Mouse (Mus musculus): ENCODE results near the gene Ak1. TPM values are rescaled to one million over a fixed set of nuclear protein-coding genes. Genes with fewer than 3 reads are reported as not detected.

The Ak1 gene
- total RNA-seq, 2 experiments from 2014 or later: 595 to 617 TPM

DNA sequence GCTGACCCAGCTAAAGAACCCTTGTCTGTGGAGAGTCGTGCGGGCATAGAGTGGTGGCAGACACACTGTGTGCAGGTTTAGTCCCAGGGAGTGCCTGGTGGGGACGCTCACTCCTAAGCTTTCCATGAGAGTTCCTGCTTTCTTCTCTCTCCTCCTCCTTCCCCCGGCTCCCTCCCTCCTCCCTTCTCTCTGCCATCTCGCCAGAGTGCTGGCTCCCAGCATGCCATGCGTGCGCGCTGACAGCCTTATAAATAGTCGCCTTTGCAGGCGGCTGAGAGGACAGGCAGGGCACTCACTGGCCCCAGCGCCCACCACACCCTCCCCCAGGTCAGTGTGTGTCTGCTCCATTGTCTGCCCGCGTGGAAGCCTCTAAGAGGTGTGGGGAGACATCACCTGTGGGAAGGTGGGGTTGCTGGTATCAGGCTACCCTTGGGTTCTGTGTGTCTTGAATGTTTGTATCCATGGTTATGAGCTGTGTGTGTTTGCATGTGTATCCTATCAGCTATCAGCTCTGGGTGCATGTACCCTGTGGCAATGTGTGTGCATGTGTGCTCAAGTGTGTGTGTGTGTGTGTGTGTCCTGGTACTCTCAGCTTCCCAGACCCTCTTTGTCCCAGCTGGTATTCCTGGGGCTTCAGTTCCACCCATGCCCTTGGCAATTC, 3.8 kb downstream of the Ak1 start:
- DNase-seq: peak; percentile 74 to 86
- intact Hi-C loops (cut with DNase I): no loop called here

DNA sequence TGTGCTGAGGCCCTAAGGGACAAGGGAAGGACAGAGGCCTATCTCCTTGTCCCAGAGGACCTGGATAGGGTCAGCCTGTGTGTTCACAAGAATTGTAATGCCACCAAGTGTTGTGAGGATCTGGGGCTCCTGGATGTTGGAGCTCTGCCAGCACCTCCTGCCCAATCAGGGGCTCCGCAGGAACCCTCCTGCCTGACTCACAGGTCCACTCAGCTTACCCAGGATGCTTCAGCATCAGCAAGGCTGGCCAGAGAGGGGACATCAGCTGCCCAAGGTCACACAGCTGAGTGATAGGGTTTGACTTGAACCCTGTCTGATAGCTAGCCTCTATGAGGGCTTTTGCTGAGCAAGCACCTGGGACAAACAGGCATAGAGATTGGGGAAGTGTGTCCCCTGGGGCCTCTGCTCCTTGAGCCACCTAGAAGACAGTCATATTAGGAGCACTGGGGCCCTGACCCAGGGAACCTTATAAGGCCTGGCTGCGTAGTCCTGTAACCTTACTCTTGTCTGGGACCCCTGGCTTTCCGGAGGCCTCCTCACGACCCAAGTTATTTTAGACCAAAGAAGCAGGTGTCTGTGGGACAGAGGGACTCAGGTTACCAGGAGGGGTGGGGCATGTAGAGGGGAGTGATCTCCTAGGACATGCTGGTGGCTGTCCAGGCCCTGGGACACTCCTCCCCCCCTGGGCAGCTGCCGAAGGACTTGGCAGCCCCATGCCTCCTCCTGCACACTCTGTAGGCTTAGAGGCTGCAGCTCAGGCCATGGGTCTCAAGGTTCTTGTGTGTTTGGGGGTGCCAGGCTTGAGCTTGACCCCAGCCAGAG, 4.5 kb downstream of the Ak1 start:
- intact Hi-C loops (cut with DNase I): no loop called here
- peak; percentile 69 to 80 for DNase-seq

DNA sequence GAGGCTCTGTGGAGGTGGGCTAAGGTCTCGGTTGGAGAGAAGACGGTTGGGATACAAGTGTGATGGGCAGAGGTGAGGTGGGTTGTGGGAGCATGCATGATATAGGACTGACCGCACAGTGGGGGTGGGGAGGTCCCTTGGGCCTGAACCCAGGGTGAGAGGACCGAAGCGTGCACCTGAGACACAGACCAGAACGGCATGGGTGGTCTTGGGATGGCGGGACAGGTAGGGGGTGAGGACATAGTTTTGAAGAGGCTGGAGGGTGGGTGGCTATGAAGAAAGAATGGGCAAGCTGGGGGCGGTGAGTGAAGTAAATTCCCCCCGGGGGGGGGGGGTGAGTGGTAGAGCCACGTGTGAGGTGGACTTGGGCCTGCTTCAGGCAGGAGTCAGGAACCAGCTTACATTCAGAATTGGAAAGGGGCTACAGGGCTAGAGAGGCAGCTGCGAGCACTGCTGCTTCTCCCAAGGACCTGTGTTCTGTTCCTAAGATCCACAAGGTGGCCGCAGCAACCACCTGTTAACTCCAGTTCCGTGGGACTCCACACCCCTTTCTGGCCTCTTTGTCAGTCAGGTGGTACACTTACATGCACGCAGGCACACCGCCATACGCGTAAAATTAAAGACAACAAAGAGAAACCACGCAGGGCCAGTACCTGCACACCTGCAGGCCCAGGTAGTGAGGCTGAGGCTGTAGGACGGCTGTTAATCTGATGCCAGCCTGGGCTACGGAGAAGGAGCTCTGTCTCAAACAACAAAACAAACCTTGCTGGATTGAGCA, 5.9 kb downstream of the Ak1 start:
- no peak for DNase-seq
- intact Hi-C loops (cut with DNase I): no loop called here

DNA sequence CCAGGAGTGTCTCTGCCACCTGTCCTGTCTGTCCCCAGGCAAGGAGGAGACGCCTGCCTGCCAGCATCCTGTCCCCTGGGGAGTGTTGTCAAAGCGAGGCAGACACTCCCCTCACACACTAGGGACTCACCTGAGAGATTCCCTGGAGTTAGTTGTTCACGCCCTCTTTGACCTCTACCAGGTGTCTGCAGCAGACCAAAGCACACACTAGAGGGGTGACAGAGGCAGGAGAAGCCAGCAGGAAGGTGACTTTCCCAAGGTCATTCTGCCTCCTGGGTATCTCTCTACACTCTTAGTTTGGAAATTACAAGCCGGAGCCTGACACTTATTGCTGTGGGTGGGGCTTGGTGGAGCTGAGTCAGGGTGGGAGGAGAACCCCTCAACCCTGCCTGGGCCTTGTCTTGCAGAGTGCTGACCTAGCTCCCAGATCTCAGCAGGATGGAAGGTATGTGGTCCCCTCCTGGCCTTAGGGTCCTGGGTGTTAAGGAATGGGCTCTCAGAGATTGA, 6.5 kb downstream of the Ak1 start:
- intact Hi-C loops (cut with DNase I): no loop called here
- no peak for DNase-seq

DNA sequence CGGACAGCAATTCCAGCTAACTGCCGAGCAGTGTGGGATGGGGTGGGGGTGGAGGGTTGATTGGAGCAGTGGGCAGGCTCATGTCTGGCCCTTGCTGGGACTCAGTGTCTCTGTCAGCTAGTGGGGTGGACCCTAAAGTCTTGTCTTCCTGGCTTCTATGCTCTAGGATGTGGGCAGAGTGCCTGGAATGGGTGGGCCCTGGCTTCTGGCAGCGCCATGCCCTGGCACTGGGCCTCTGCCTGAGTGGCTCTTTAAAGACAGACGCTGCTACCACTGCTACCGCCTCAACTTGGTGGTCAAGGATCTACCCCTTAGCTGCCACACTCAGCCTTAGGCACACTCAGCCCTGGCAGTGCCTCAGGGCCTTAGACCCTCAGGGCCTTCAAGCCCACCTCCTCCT, 7.2 kb downstream of the Ak1 start:
- DNase-seq: peak; percentile 82 to 91

DNA sequence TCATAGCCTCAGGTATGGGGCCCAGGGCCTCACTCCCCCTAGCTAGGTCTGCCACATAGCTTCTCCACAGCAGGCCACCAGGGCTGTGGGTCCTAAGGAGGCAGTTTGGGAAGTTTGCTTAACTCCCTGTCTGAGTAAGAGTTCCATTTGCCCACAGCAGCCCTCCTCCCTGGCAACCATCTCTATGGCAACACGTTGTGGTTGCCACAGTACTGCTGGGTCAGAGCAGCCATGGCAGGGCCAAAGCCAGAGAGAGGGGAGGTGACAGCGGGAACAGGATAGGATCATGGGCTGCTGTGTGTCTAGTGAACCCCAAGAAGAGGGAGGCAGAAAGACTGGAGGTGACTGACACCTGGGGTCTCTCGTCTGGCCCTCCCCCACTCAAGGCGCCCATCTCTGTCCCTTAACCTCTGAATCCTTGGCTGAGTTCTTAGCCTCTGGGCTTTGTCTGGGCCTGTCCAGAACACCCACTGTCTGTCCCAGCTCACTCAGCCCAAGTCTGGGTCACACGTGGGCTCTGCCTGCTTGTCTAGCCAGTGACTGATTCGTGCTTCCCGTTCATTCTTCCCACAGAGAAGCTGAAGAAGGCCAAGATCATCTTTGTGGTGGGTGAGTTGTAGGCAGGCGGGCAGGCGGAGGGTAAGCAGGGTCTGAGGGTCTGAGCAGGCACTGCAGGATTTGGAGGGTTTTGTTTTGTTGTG, 7.9 kb downstream of the Ak1 start:
- intact Hi-C loops (cut with DNase I): no loop called here
- peak in 1 of 2 experiments; percentile 56 for DNase-seq

More for the DNA sequence above, 7.2 kb downstream of the Ak1 start:
- intact Hi-C loops (cut with DNase I): no loop called here

DNA sequence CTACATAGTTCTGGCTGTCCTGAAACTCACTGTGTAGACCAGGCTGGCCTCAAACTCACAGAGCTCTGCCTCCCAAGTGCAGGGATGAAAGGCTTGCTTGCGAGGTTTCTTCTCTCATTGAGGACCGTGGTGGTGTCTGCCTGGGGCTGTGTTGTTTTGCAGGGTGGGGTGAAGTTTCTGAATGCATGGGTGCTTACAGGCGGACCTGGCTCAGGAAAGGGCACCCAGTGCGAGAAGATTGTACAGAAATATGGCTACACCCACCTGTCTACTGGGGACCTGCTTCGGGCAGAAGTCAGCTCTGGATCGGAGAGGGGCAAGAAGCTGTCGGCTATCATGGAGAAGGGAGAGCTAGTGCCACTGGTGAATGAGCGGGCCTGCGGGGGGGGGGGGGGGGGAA, 8.5 kb downstream of the Ak1 start:
- no peak for DNase-seq
- intact Hi-C loops (cut with DNase I): loop anchor here (5.0 kb wide), 1 partner anchor 117 kb away; no protein-coding TSS in a partner anchor

DNA sequence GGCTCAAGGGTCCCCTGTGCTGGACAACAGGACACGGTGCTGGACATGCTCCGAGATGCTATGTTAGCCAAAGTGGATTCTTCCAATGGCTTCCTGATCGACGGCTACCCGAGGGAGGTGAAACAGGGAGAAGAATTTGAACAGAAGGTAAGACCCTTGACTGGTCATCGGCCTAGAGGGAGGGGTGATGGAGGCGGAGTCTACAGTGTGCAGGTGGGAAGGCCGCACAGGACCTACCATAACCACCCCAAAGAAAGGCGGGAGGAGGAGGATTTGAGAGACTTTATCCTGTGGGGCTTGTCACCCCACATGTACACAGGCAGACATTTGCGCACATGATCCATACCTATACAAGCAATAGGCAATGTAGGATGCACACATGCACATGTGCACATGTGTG, 9.5 kb downstream of the Ak1 start:
- DNase-seq: no peak
- intact Hi-C loops (cut with DNase I): loop anchor here (1.0 to 5.0 kb wide), 2 partner anchors 58 to 116 kb away; no protein-coding TSS in a partner anchor

DNA sequence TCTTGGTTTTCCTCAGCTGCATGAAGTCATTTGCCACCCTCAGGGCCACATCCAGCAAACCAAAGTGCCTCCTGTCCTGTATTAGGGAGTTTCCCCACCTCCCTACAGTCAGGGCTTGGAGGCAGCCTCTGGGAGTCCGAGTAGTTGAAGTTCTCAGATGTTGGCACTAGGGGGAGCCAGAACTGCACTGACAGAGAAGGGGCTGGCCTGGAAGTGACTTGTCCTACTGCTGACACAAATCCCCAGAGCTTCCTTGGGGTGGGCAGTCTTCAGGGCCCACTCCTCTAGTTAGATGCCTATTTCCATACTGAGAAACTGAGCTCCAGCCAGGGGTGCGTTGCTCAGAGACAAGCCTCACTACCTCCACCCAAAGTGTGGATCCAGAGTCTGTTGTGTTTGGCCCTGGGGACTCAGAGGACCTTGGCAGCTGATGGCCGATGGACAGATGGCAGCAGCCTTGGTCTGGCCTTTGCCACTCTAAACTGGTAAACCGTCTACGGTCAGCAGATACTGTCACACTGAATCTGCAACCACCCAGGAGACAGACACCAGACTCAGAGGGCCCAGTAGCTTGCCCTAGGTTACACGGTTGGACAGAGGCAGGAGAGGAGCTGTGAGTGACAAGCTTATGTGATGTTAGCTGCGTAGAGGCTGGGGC, 10.3 kb downstream of the Ak1 start:
- intact Hi-C loops (cut with DNase I): loop anchor here (1.0 to 5.0 kb wide), 2 partner anchors 57 to 115 kb away; no protein-coding TSS in a partner anchor
- peak; percentile 83 to 90 for DNase-seq

DNA sequence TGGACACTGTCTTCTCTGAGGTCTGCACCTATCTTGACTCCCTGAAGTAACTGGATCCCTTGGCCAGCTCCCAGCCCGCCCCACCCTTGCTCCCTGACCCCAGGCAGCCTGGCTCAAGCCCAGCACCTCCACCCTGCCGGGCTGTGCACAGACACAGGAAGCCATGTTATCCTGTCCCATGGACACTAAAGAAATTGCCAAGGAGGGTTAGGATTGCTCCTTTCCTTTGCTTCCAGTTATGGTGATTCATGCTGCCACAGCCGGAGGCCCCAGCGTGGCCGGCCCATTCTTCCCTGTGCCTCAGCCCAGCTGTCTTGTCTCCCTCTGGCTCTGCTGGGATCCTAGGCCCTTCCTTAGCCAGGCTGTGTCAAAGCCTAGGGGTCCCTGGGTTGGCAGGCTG, 12.1 kb downstream of the Ak1 start:
- peak in 1 of 2 experiments; percentile 65 for DNase-seq
- intact Hi-C loops (cut with DNase I): loop anchor here (5.0 kb wide), 1 partner anchor 114 kb away; no protein-coding TSS in a partner anchor

DNA sequence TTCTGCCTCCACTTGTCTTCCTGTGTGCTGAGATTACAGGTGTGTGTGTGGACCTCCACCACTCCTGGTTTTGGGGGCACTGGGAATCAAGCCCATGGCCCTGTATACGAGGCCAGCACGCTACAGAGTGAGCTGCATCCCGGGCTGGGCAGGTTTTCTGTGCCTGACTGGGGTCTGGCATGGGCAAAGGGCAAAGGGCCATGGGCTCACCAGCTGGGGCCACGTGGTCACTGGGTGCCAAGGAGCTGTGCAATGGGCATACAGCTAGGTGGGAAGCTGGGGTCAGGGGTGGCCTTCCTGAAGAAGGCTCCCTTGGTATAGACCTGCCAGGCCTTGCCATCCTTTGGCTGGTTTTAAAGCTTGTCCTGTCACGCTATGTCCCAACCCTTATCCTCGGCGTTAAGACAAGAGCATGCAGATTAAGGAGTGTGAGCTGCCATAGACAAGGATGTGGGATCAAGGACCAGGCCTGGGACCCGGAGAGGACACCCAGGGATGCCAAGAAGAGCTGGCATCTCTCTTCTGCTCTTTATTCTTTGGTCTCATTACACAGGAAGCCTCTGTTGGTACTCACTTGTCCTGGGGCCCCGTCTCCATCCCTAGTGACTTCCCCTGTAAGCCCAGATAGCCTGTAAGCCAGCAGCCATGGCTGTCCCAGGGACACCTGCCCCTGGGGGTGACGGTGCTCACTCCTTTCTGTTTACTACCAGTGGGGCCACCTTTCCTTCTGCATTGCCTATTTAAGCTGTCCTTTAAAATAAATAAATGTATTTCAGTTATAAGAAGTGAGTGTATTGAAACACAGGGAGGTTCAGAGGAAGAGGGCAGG, 12.9 kb downstream of the Ak1 start:
- intact Hi-C loops (cut with DNase I): loop anchor here (5.0 kb wide), 1 partner anchor 113 kb away; no protein-coding TSS in a partner anchor

DNA sequence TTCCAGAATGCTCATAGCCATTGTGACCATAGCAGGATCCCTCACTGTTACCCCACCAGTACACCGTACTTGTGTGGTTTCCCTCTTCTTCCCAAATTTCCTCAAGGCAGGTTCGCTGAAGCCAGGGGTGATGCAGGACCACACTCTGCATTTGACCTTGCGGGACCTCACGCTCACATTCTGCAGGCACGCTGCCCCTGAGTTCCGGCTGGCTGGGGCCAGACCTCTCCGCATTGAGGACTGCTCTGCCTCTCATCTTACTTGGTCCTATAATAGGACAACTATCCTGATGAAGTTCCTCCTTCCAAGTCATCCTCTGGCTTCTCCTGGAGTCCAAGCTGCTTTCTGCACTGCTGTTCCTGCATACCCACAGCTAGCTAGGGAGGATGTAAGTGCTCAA, 15.1 kb downstream of the Ak1 start:
- intact Hi-C loops (cut with DNase I): no loop called here
- no peak for DNase-seq

More for the DNA sequence above, 12.9 kb downstream of the Ak1 start:
- DNase-seq: no peak

DNA sequence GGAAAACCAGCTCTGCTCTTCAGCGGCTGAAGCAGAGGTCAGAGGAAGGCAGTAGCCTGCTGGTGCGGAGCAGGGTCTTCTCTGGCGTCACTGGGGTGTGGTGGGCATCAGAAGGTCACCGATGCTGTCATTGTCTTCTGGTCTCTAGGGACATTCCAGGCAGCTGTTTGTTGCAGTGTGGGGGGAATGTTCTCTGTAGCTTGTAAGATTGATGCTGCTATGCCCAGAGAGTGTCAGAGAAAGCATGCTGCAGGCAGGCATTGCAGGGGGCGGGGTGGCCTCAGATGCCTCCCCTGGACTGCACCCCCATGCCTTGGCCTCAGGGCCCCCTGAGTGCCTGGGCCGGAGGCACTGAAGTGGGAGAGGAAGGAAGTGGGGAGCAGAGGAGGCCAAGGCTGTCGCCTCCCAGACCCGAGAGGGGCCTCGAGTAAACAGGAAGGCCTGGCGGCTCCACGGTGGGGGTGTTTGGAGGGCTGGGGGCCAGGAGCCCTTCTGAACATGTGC, 16.3 kb downstream of the Ak1 start:
- DNase-seq: peak; percentile 71 to 77
- intact Hi-C loops (cut with DNase I): no loop called here

DNA sequence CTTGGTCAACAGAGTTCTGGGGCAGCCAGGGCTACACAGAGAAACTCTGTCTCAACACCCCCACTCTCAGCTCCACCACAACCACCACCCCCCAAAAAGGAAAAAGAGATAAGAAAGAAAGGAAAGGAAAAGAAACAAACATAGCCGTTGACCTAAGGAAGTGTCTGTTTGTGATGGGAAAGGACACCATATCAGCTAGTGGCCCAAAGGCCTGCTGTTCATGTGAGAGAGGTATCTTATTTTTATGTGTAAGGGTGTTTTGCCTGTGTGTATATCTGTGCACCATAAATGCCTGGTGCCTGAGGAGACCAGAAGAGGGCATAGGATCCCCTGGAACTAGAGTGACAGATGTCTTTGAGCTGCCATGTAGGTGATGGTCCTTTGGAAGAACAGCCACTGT, 18.1 kb downstream of the Ak1 start:
- DNase-seq: no peak
- intact Hi-C loops (cut with DNase I): no loop called here

DNA sequence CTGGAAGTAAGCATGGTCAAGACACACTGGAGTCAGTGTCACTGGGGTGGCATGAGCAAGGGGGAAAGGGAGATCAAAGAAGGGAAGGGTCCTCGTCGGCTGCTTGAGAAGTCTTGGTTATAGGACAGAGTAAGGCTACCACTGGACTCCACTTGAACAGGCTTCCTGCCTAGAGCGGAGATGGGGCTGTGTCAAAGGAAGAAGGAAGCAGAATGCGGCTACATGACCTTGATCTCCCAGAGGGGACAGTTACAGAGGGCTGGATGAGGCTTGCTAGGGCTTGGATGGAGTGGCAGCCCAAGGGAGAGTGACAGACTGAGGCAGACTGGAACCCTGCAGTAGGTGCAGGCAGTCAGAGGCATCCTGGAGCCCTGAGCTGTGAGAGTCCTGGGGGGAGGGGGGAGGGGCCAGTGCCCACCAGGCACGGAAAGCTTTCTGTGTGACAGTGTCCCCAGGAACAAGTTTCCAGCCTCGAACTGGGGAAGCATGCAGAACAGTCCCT, 19.0 kb downstream of the Ak1 start:
- no peak for DNase-seq
- intact Hi-C loops (cut with DNase I): no loop called here

DNA sequence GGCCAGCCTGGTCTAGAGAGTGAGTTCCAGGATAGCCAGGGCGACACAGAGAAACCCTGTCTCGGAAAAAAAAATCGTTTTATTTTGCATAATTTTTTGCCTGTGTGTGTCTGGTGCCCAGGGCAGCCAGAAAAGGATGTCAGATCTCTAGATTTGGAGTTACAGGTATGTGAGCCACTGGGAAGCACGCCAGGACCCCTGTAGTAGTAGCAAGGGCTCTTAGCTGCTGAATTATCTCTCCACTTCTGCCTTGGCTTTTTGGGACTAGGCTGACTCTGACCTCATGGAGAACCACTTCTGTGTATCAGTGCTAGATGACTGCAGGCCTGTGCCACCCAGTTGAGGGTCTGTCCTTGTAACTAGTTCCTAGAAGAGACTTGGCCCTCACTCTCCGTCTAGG, 20.3 kb downstream of the Ak1 start:
- intact Hi-C loops (cut with DNase I): no loop called here
- DNase-seq: no peak

DNA sequence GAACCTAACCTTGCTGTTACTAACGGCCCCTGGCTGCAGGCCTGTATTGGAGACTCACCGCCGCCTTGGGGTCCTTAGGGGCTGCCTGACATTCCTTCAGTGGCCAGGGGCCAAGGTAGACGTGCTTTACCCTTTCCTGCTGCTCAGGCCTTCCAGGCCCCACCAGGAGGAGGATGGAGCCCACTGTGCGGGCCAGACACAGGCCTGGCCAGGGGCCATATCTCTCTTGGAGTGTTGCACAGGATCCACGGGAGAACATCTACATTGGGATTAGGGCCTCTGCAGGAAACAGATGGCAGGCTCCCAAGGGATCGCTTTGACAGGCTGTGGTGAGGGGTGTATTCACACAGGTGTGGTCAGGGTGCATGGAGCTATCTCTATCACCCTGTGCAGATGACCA, 21.3 kb downstream of the Ak1 start:
- DNase-seq: peak; percentile 68 to 75
- intact Hi-C loops (cut with DNase I): no loop called here

DNA sequence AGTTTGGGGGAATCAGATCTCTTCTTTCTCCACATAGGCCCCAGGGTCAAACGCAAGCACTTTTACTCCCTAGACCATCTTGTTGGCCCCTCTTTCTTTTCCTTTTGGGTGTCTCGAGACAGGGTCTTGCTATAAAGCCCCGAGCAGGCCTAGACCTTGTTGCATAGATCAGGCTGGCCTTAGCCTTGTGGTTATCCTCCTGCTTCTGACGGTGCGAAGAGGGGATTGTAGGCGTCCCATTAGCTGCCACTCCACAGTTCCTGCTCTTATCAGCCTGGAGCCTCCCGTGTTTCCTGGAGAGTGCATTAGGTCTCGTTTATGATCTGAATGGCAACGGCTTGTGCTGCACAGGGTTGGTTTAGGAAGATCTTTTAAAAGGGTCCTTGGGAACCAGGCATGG, 22.5 kb downstream of the Ak1 start:
- intact Hi-C loops (cut with DNase I): no loop called here
- no peak for DNase-seq

Data from heart, postnatal 14 days (tissue).